Mouse (Mus musculus) lung, embryonic 14.5 days (tissue): Measurements from ENCODE around the gene Rnf24. TPM values are rescaled to one million over a fixed set of nuclear protein-coding genes. Genes with fewer than 3 reads are reported as not detected.
A peak's percentile ranks its signal among the peaks of the same experiment; 100 is the strongest.

Experiments used
- ATAC-seq: fragments of 200-750 bp; cut with Nextera tagmentation; 2 replicates; pipeline ENCODE4 v1.8.0; 2017; ENCODE audit warnings: mild to moderate bottlenecking, moderate TSS enrichment, moderate library complexity; ENCODE audit not compliant: insufficient read depth
- DNase-seq: peaks from one replicate; pipeline ENCODE4 v3.0.0-alpha.2; 2015
- H3K27ac ChIP-seq: fragments of 300-500 bp; sonication (generic); 2 replicates; pipeline ENCODE4 v1.5.1; 2014; ENCODE audit warnings: low read depth, mild to moderate bottlenecking, moderate library complexity
- H3K27me3 ChIP-seq: fragments of 300-500 bp; sonication (generic); 2 replicates; pipeline ENCODE4 v1.6.1; 2014; ENCODE audit warnings: low read length, control low read depth; ENCODE audit not compliant: insufficient read depth
- H3K36me3 ChIP-seq: fragments of 300-500 bp; sonication (generic); 2 replicates; pipeline ENCODE4 v1.6.1; 2014; ENCODE audit warnings: control low read depth; ENCODE audit not compliant: insufficient read depth
- H3K4me1 ChIP-seq: fragments of 300-500 bp; sonication (generic); 2 replicates; pipeline ENCODE4 v1.6.1; 2014; ENCODE audit warnings: antibody characterized with exemption, control low read depth; ENCODE audit not compliant: insufficient read depth
- H3K4me2 ChIP-seq: fragments of 300-500 bp; sonication (generic); 2 replicates; pipeline ENCODE4 v1.6.1; 2014; ENCODE audit warnings: mild to moderate bottlenecking
- H3K4me3 ChIP-seq: fragments of 300-500 bp; sonication (generic); 2 replicates; pipeline ENCODE4 v1.5.1; 2014; ENCODE audit warnings: low read depth, low read length
- H3K9ac ChIP-seq: fragments of 300-500 bp; sonication (generic); 2 replicates; pipeline ENCODE4 v1.6.1; 2014
- H3K9me3 ChIP-seq: fragments of 300-500 bp; sonication (generic); 2 replicates; pipeline ENCODE4 v1.6.1; 2016; ENCODE audit warnings: low read depth, low read length, control low read depth
- CTCF ChIP-seq: IDR thresholded peaks from 2 replicates; pipeline ENCODE4 v1.5.1; 2016; ENCODE audit warnings: antibody characterized with exemption, low read depth
- WGBS: fragments of 180-500 bp; shearing (Covaris S2); extraction: QIAGEN DNeasy Blood & Tissue Kit; methylation state at CpG from one replicate; pipeline ENCODE4 v1.1.7; 2014; 5-methylcytosine and 5-hydroxymethylcytosine counted together
- microRNA-seq: library from miRNA; unstranded; fragments of <30 nt; microRNA quantifications from one replicate; pipeline ENCODE4, GENCODE M21; 2016; ENCODE audit warnings: borderline number of aligned reads
- polyA plus RNA-seq: library from polyadenylated mRNA; unstranded; fragments of >200 nt; fragmentation: Nextera tagmentation; extraction: Ambion mirVana; gene quantifications from 2 replicates; pipeline ENCODE4 v1.2.1, GENCODE M21; 2014

The Rnf24 gene
- polyA plus RNA-seq, 1 experiment from 2014 or later, result 5.3 TPM

DNA sequence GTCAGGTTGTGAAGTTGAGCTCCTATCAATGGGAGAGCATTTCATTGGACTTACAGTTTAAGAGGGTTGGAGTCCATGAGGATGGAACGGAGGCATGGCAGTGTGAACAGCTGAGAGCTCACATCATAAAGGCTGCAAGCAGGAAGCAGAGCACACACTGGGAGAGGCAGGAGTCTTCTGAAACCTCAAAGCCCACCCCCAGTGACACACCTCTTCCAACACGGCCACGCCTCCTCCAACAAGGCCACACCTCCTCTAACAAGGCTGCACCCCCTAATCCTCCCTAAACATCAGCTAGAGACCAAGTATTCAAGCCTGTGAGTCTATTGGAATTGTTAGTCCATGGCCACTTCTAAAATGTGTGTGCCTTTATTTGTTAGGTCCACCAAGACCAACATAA, 97.0 kb downstream of the Rnf24 start:
- Histone ChIP-seq H3K4me1 (peaks cover 3% of the 10 kb centered on the region; the same call in 1 of the 2 replicates), H3K9ac (no peak overlapping the region), H3K36me3 (no peaks in the 10 kb centered on the region), H3K4me2 (no peak overlapping the region), H3K27ac (no peak overlapping the region), H3K27me3 (no peaks in the 10 kb centered on the region), H3K9me3 (no peaks in the 10 kb centered on the region), H3K4me3 (no peak overlapping the region)
- 55% methylated on average over 3 of the region's 3 CpGs for WGBS
- peak; percentile 5 for DNase-seq
- ATAC-seq, result no peak
- no peak for TF ChIP-seq CTCF

DNA sequence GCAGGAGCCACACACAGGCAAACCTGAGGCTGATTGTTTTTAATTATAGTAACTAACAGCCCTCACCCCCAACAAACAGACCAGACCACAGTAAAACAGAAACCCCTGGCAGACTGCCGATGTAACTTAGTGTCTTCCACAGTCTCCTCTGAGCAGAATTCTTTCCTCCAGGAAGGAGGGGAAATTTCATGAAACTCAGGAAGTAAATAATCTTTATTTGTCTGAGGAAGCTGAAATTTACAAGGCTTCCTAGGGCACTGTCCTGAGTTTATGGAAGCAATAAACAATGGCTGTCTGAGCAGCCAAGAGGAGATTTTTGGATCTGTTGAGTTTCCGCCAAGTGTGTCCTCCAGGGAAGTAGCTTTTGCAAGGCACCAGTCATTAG, 98.4 kb downstream of the Rnf24 start:
- DNase-seq (peak; percentile 67), ATAC-seq (peak; percentile 31; the same call in 1 of the 2 replicates)
- no peak overlapping the region for H3K9ac ChIP-seq
- H3K4me1 ChIP-seq, result no peaks in the 10 kb centered on the region
- 50% methylated on average over 2 of the region's 2 CpGs for WGBS
- no peaks in the 10 kb centered on the region for H3K27me3 ChIP-seq
- H3K9me3 ChIP-seq, result no peaks in the 10 kb centered on the region
- H3K36me3 ChIP-seq, result no peaks in the 10 kb centered on the region
- H3K4me3 ChIP-seq, result no peak overlapping the region
- H3K4me2 ChIP-seq, result peak overlapping the region; percentile 18; the same call in 1 of the 2 replicates
- no peak for TF ChIP-seq CTCF
- 0 out of 2 replicates have a peak overlapping the region, but pooled peaks have one; percentile 2 for H3K27ac ChIP-seq

- H3K9ac ChIP-seq, result no peak overlapping the region
- DNase-seq, result peak; percentile 87
- no peak overlapping the region for H3K4me3 ChIP-seq
- no peaks in the 10 kb centered on the region for H3K4me1 ChIP-seq
- no peaks in the 10 kb centered on the region for H3K27me3 ChIP-seq
- peak; percentile 87 for TF ChIP-seq CTCF
- 14% methylated on average over 7 of the region's 7 CpGs for WGBS
- peak overlapping the region; percentile 18; the same call in 1 of the 2 replicates for H3K4me2 ChIP-seq
- peak; percentile 88 for ATAC-seq
- H3K36me3 ChIP-seq, result no peaks in the 10 kb centered on the region
- H3K9me3 ChIP-seq, result no peaks in the 10 kb centered on the region
- H3K27ac ChIP-seq, result peak overlapping the region; percentile 10
These were observed 98.9 kb downstream of the Rnf24 start for GRCm38 (mm10) chr2:131253681-131254328.

Small RNA genes within 50 kb of the gene (microRNA-seq; reads per million reads assigned to microRNA genes)
- 85.8 reads per million, percentile 47 among the genes with 10 or more reads in this experiment for gene Mir103-2

Other genes with a start within 250 kb of the Rnf24 start
- 8.8 and 10.0 TPM in 2 replicates for gene Hspa12b, start 225.6 kb downstream of the Rnf24 start, polyA plus RNA-seq
- gene Gm11037, start 219.4 kb downstream of the Rnf24 start, polyA plus RNA-seq, result not detected in 2 replicates
- gene 1700037H04Rik, start 192.8 kb downstream of the Rnf24 start, polyA plus RNA-seq, result 70.6 and 76.1 TPM in 2 replicates
- 9.3 and 9.7 TPM in 2 replicates for gene Cenpb, start 172.8 kb downstream of the Rnf24 start, polyA plus RNA-seq
- gene Cdc25b, start 165.9 kb downstream of the Rnf24 start, polyA plus RNA-seq, result 54.6 and 59.6 TPM in 2 replicates
- gene Spef1, start 165.6 kb downstream of the Rnf24 start, polyA plus RNA-seq, result 4.4 and 5.7 TPM in 2 replicates
- gene Ap5s1, start 145.8 kb downstream of the Rnf24 start, polyA plus RNA-seq, result 24.5 and 25.5 TPM in 2 replicates
- 16.1 and 16.5 TPM in 2 replicates for gene Mavs, start 118.8 kb downstream of the Rnf24 start, polyA plus RNA-seq
- gene Pank2, start 90.4 kb downstream of the Rnf24 start, polyA plus RNA-seq, result 51.0 and 51.2 TPM in 2 replicates
- 23.9 and 28.7 TPM in 2 replicates for gene Smox, start 138.6 kb upstream of the Rnf24 start, polyA plus RNA-seq
- 2.0 and 2.7 TPM in 2 replicates for gene Adra1d, start 209.4 kb upstream of the Rnf24 start, polyA plus RNA-seq